In genomic region chr1:106567506-106567905, GRCm38 (mm10) we compare ENCODE assay signal across 21 mouse cellular contexts.
DNase-seq lines count a peak whose midpoint lies in the region; ATAC-seq lines count a peak whose summit lies in the region.
"Had no signal": no experiment of that assay in that cellular context is flagged by ENCODE, and none has a peak within 500 bp of the region (broad histone marks: within the 10 kb centered on the region; RNA-seq: fewer than 3 reads in every experiment).

No protein-coding gene starts in this region.

- WGBS in limb, embryonic 13.5 days, result 70% methylated on average over 5 of the region's 5 CpGs
- 86% methylated on average over 5 of the region's 5 CpGs for WGBS in limb, embryonic 10.5 days

- no peaks in the 10 kb centered on the region for H3K9me3 ChIP-seq in limb, embryonic 13.5 days
- no peaks in the 10 kb centered on the region for H3K9me3 ChIP-seq in limb, embryonic 10.5 days (replicated peaks)
- H3K9me3 ChIP-seq: embryonic facial prominence, embryonic 10.5 days; G1E; heart, embryonic 10.5 days; hindbrain, embryonic 13.5 days had no signal

- H3K9ac ChIP-seq in limb, embryonic 13.5 days, result no peak overlapping the region
- H3K9ac ChIP-seq: hindbrain, embryonic 13.5 days had no signal

- H3K27me3 ChIP-seq in limb, embryonic 13.5 days, result no peaks in the 10 kb centered on the region
- H3K27me3 ChIP-seq in limb, embryonic 10.5 days (ENCODE audit: low read depth, poor library complexity, severe bottlenecking), result no peaks in the 10 kb centered on the region
- H3K27me3 ChIP-seq: hindbrain, embryonic 13.5 days had no signal

- no peak for ATAC-seq in limb, embryonic 13.5 days (ENCODE audit: low FRiP score, low read depth)
- peak; percentile 22 for ATAC-seq in activated CD4-positive, CD25-positive, alpha-beta regulatory T cell, adult 4 months
- ATAC-seq: forebrain, embryonic 14.5 days; hindbrain, postnatal 0 days; intestine, embryonic 16.5 days had no signal

- no peak for DNase-seq in limb, embryonic 10.5 days (ENCODE audit: low spot score)
- peak; percentile 51 for DNase-seq in CD4-positive, CD25-positive, alpha-beta regulatory T cell, adult 2 months (ENCODE audit: low read depth, low spot score)
- DNase-seq in MN1 (ENCODE audit: low spot score), result no peak
- DNase-seq in ovary, adult 18-20 months (ENCODE audit: low spot score), result no peak
- DNase-seq in cerebellum, postnatal 4 days (ENCODE audit: low spot score in 2 of 2), result no peak
- DNase-seq: adrenal gland, postnatal 14 days; cerebellum, adult 18-20 months; cerebellum, adult 9-11 months; cerebellum, postnatal 36 days; gastrocnemius, adult 2 months; gastrocnemius, postnatal 25 days; heart, postnatal 10 days had no signal

- H3K4me3 ChIP-seq in limb, embryonic 13.5 days, result no peak overlapping the region
- H3K4me3 ChIP-seq in limb, embryonic 10.5 days, result no peak overlapping the region
- H3K4me3 ChIP-seq: embryonic facial prominence, embryonic 10.5 days; gastrocnemius, adult 2 months; heart, embryonic 10.5 days; hindbrain, embryonic 13.5 days had no signal

- H3K4me2 ChIP-seq in limb, embryonic 13.5 days (replicated peaks), result no peak overlapping the region
- H3K4me2 ChIP-seq: hindbrain, embryonic 13.5 days had no signal

- peaks cover 39% of the 10 kb centered on the region for H3K4me1 ChIP-seq in limb, embryonic 13.5 days
- H3K4me1 ChIP-seq in limb, embryonic 10.5 days, result no peaks in the 10 kb centered on the region; the same call in 1 of the 2 replicates

- H3K27ac ChIP-seq in limb, embryonic 13.5 days, result peak overlapping the region; percentile 10; the same call in 1 of the 2 replicates
- H3K27ac ChIP-seq in limb, embryonic 10.5 days, result no peak overlapping the region
- H3K27ac ChIP-seq: embryonic facial prominence, embryonic 10.5 days; gastrocnemius, adult 2 months; heart, embryonic 10.5 days; hindbrain, embryonic 13.5 days; hindbrain, postnatal 0 days had no signal

- H3K36me3 ChIP-seq in limb, embryonic 13.5 days, result no peaks in the 10 kb centered on the region
- H3K36me3 ChIP-seq in limb, embryonic 10.5 days, result no peaks in the 10 kb centered on the region
- H3K36me3 ChIP-seq: embryonic facial prominence, embryonic 10.5 days; G1E; heart, embryonic 10.5 days; hindbrain, embryonic 13.5 days had no signal
